Mouse (Mus musculus): ENCODE results near the gene F13a1. TPM values are rescaled to one million over a fixed set of nuclear protein-coding genes. Genes with fewer than 3 reads are reported as not detected.

F13a1 gene
- total and polyA plus RNA-seq, 3 experiments: not detected

DNA sequence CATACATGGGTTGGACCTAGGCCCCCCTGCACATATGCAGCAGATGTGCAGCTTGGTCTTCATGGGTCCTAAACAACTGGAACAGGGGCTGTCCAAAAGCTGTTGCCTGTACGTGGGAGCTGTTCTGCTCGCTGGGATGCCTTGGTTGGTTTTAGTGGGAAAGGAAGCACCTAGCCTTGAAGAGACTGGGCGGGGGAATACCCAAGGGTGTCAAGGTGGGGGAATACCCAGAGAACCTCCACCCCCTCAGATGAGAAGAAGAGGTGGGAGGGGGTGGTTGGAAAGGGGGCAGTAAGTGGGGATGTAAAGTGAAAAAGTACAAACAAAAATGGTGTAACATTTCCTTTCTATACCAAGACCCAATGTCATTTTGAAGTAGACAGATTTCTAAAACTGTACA lies 95.1 kb downstream of the F13a1 start:
- Histone ChIP-seq H3K27ac (ENCODE audit: control insufficient read depth, low read depth, low read length) (no peak overlapping the region), H3K9me3 (replicated peaks; ENCODE audit: insufficient read depth, low read length) (no peaks in the 10 kb centered on the region), H3K4me3 (ENCODE audit: control insufficient read depth in 1 of 2, insufficient read depth in 1 of 2, low read depth in 2 of 2, low read length in 2 of 2) (no peak overlapping the region), H3K27me3 (ENCODE audit: control insufficient read depth in 1 of 2, insufficient read depth in 2 of 2, low read length in 2 of 2) (no peaks in the 10 kb centered on the region), H3K36me3 (ENCODE audit: control insufficient read depth in 1 of 2, insufficient read depth in 2 of 2, low read length in 2 of 2) (no peaks in the 10 kb centered on the region), H3K9ac (ENCODE audit: control insufficient read depth, low read depth, low read length, poor library complexity, severe bottlenecking) (no peak overlapping the region), H3K79me2 (ENCODE audit: control insufficient read depth, insufficient read depth, low read length, poor library complexity) (no peaks in the 10 kb centered on the region), H3K4me1 (ENCODE audit: control insufficient read depth in 1 of 2, insufficient read depth in 2 of 2, low read length in 2 of 2) (no peaks in the 10 kb centered on the region)
- TF ChIP-seq POLR2AphosphoS2 (IDR thresholded peaks at IDR 0.05; ENCODE audit: low read length): no peak
- no peak for TF ChIP-seq RAD21 (IDR thresholded peaks at IDR 0.05; ENCODE audit: low read depth, low read length)
- TF ChIP-seq POLR2AphosphoS5 (IDR thresholded peaks at IDR 0.05; ENCODE audit: borderline replicate concordance, low read depth, low read length): no peak
- TF ChIP-seq NELFE (IDR thresholded peaks at IDR 0.05; ENCODE audit: low read depth, low read length): no peak
- no peak for TF ChIP-seq TCF12 (IDR thresholded peaks at IDR 0.05; ENCODE audit: low read depth, low read length)
- TF ChIP-seq USF2 (IDR thresholded peaks at IDR 0.05; ENCODE audit: borderline replicate concordance in 1 of 2, insufficient read depth in 1 of 2, low read depth in 1 of 2, low read length in 2 of 2): no peak
- TF ChIP-seq SIN3A (IDR thresholded peaks at IDR 0.05; ENCODE audit: low read length): no peak
- no peak for TF ChIP-seq SMC3 (IDR thresholded peaks at IDR 0.05; ENCODE audit: low read depth, low read length)
- TF ChIP-seq USF1 (IDR thresholded peaks at IDR 0.05; ENCODE audit: low read depth, low read length): no peak
- no peak for TF ChIP-seq MAFK (IDR thresholded peaks at IDR 0.05; ENCODE audit: borderline replicate concordance, low read depth, low read length)
- TF ChIP-seq GABPA (IDR thresholded peaks at IDR 0.05; ENCODE audit: low read depth, low read length): no peak
- no peak for TF ChIP-seq ZMIZ1 (IDR thresholded peaks at IDR 0.05; ENCODE audit: low read depth, low read length)
- no peak for TF ChIP-seq ETS1 (IDR thresholded peaks at IDR 0.05; ENCODE audit: low read depth, low read length)
- TF ChIP-seq MYC (IDR thresholded peaks at IDR 0.05; ENCODE audit: low read depth, low read length): no peak
- no peak for TF ChIP-seq ELF1 (IDR thresholded peaks at IDR 0.05; ENCODE audit: low read depth, low read length)
- no peak for TF ChIP-seq NRF1 (IDR thresholded peaks at IDR 0.05; ENCODE audit: insufficient read depth, low read depth, low read length, poor library complexity, severe bottlenecking)
- DNase-seq (ENCODE audit: low read depth, low spot score): no peak

DNA sequence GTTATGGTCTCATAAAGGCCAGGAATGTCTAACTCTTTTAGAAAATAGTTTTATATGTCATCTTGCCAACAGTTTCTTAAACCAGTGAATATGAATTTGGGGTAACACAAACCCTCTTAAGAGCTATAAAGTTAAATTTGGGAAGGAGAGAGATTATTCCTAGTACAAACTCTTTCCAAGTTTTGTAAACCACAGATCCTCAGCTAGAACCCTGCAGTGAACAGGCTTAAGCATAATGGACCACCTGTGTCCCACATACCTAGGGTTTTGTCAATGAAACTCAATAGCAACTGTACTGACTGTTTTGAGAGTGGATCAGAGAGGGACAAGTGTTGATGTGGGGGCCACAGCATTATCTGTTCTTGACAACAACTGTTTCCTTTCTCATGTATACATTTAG lies 96.4 kb downstream of the F13a1 start:
- H3K4me1 ChIP-seq (ENCODE audit: control insufficient read depth in 1 of 2, insufficient read depth in 2 of 2, low read length in 2 of 2): no peaks in the 10 kb centered on the region
- H3K9ac ChIP-seq (ENCODE audit: control insufficient read depth, low read depth, low read length, poor library complexity, severe bottlenecking): no peak overlapping the region
- H3K79me2 ChIP-seq (ENCODE audit: control insufficient read depth, insufficient read depth, low read length, poor library complexity): no peaks in the 10 kb centered on the region
- no peak overlapping the region for H3K4me3 ChIP-seq (ENCODE audit: control insufficient read depth in 1 of 2, insufficient read depth in 1 of 2, low read depth in 2 of 2, low read length in 2 of 2)
- H3K9me3 ChIP-seq (replicated peaks; ENCODE audit: insufficient read depth, low read length): no peaks in the 10 kb centered on the region
- H3K27ac ChIP-seq (ENCODE audit: control insufficient read depth, low read depth, low read length): no peak overlapping the region
- H3K27me3 ChIP-seq (ENCODE audit: control insufficient read depth in 1 of 2, insufficient read depth in 2 of 2, low read length in 2 of 2): no peaks in the 10 kb centered on the region
- no peak for DNase-seq (ENCODE audit: low read depth, low spot score)
- no peaks in the 10 kb centered on the region for H3K36me3 ChIP-seq (ENCODE audit: control insufficient read depth in 1 of 2, insufficient read depth in 2 of 2, low read length in 2 of 2)
- no peak for TF ChIP-seq ZNF384 (IDR thresholded peaks at IDR 0.05; ENCODE audit: low read depth, low read length)
- no peak for TF ChIP-seq NRF1 (IDR thresholded peaks at IDR 0.05; ENCODE audit: insufficient read depth, low read depth, low read length, poor library complexity, severe bottlenecking)
- no peak for TF ChIP-seq HCFC1 (IDR thresholded peaks at IDR 0.05; ENCODE audit: low read depth, low read length)
- TF ChIP-seq NELFE (IDR thresholded peaks at IDR 0.05; ENCODE audit: low read depth, low read length): no peak
- no peak for TF ChIP-seq JUND (IDR thresholded peaks at IDR 0.05; ENCODE audit: low read depth, low read length)
- no peak for TF ChIP-seq EP300 (IDR thresholded peaks at IDR 0.05; ENCODE audit: low read depth in 1 of 2, low read length in 2 of 2)
- no peak for TF ChIP-seq BHLHE40 (IDR thresholded peaks at IDR 0.05; ENCODE audit: borderline replicate concordance, low read depth, low read length)
- TF ChIP-seq CHD2 (IDR thresholded peaks at IDR 0.05; ENCODE audit: low read length): no peak
- TF ChIP-seq ETS1 (IDR thresholded peaks at IDR 0.05; ENCODE audit: low read depth, low read length): no peak
- TF ChIP-seq SMC3 (IDR thresholded peaks at IDR 0.05; ENCODE audit: low read depth, low read length): no peak
- TF ChIP-seq UBTF (IDR thresholded peaks at IDR 0.05; ENCODE audit: borderline replicate concordance, insufficient read depth, low read depth, low read length): no peak
- TF ChIP-seq ELF1 (IDR thresholded peaks at IDR 0.05; ENCODE audit: low read depth, low read length): no peak
- no peak for TF ChIP-seq RAD21 (IDR thresholded peaks at IDR 0.05; ENCODE audit: low read depth, low read length)
- TF ChIP-seq MAZ (IDR thresholded peaks at IDR 0.05; ENCODE audit: low read depth, low read length): no peak
- TF ChIP-seq MYC (IDR thresholded peaks at IDR 0.05; ENCODE audit: low read depth, low read length): no peak
- no peak for TF ChIP-seq GATA1 (IDR thresholded peaks at IDR 0.05; ENCODE audit: low read depth, low read length)
